Mouse (Mus musculus): ENCODE measurements around the gene Fbf1. TPM values are rescaled to one million over a fixed set of nuclear protein-coding genes. Genes with fewer than 3 reads are reported as not detected.

Gene Fbf1
- polyA plus RNA-seq, 1 experiment = 48.2 TPM

GRCm38 (mm10) chr11:116101931-116102381, 66.0 kb downstream of the Fbf1 start:
- no peak for TF ChIP-seq CTCF (IDR thresholded peaks at IDR 0.05; ENCODE audit: control insufficient read depth, insufficient read depth, insufficient replicate concordance, low read depth, low read length)
- no peak for TF ChIP-seq POLR2A (IDR thresholded peaks at IDR 0.05; ENCODE audit: control insufficient read depth, low read depth, low read length)
- Histone ChIP-seq H3K4me1 (ENCODE audit: control insufficient read depth, insufficient read depth, low read length) (peaks cover 27% of the 10 kb centered on the region), H3K27ac (ENCODE audit: control insufficient read depth, insufficient read depth, low read depth, low read length) (peak overlapping the region; percentile 81), H3K27me3 (ENCODE audit: control insufficient read depth, insufficient read depth, low read length) (no peaks in the 10 kb centered on the region), H3K36me3 (ENCODE audit: control insufficient read depth, insufficient read depth, low read length) (no peaks in the 10 kb centered on the region), H3K4me3 (ENCODE audit: control insufficient read depth, low read depth, low read length) (no peak overlapping the region)

GRCm38 (mm10) chr11:116100839-116101238, 67.1 kb downstream of the Fbf1 start:
- peak overlapping the region; percentile 8 for H3K27ac ChIP-seq (ENCODE audit: control insufficient read depth, insufficient read depth, low read depth, low read length)
- peaks cover 22% of the 10 kb centered on the region for H3K4me1 ChIP-seq (ENCODE audit: control insufficient read depth, insufficient read depth, low read length)
- no peak overlapping the region for H3K4me3 ChIP-seq (ENCODE audit: control insufficient read depth, low read depth, low read length)
- TF ChIP-seq CTCF (IDR thresholded peaks at IDR 0.05; ENCODE audit: control insufficient read depth, insufficient read depth, insufficient replicate concordance, low read depth, low read length) = no peak
- no peaks in the 10 kb centered on the region for H3K27me3 ChIP-seq (ENCODE audit: control insufficient read depth, insufficient read depth, low read length)
- H3K36me3 ChIP-seq (ENCODE audit: control insufficient read depth, insufficient read depth, low read length) = no peaks in the 10 kb centered on the region

- TF ChIP-seq POLR2A (IDR thresholded peaks at IDR 0.05; ENCODE audit: control insufficient read depth, low read depth, low read length) (no peak; the same call in 1 of the 2 replicates), CTCF (IDR thresholded peaks at IDR 0.05; ENCODE audit: control insufficient read depth, insufficient read depth, insufficient replicate concordance, low read depth, low read length) (no peak)
- Histone ChIP-seq H3K27me3 (ENCODE audit: control insufficient read depth, insufficient read depth, low read length) (no peaks in the 10 kb centered on the region), H3K36me3 (ENCODE audit: control insufficient read depth, insufficient read depth, low read length) (no peaks in the 10 kb centered on the region), H3K4me1 (ENCODE audit: control insufficient read depth, insufficient read depth, low read length) (peaks cover 22% of the 10 kb centered on the region), H3K27ac (ENCODE audit: control insufficient read depth, insufficient read depth, low read depth, low read length) (peak overlapping the region; percentile 8), H3K4me3 (ENCODE audit: control insufficient read depth, low read depth, low read length) (no peak overlapping the region)
Observed at GRCm38 (mm10) chr11:116100385-116100784, 67.6 kb downstream of the Fbf1 start.

GRCm38 (mm10) chr11:116099462-116099861, 68.5 kb downstream of the Fbf1 start:
- Histone ChIP-seq H3K4me3 (ENCODE audit: control insufficient read depth, low read depth, low read length) (no peak overlapping the region), H3K36me3 (ENCODE audit: control insufficient read depth, insufficient read depth, low read length) (no peaks in the 10 kb centered on the region), H3K27ac (ENCODE audit: control insufficient read depth, insufficient read depth, low read depth, low read length) (peak overlapping the region; percentile 84), H3K4me1 (ENCODE audit: control insufficient read depth, insufficient read depth, low read length) (peaks cover 22% of the 10 kb centered on the region), H3K27me3 (ENCODE audit: control insufficient read depth, insufficient read depth, low read length) (no peaks in the 10 kb centered on the region)
- TF ChIP-seq CTCF (IDR thresholded peaks at IDR 0.05; ENCODE audit: control insufficient read depth, insufficient read depth, insufficient replicate concordance, low read depth, low read length) (no peak), POLR2A (IDR thresholded peaks at IDR 0.05; ENCODE audit: control insufficient read depth, low read depth, low read length) (no peak)

GRCm38 (mm10) chr11:116098711-116099460, 69.1 kb downstream of the Fbf1 start:
- no peaks in the 10 kb centered on the region for H3K27me3 ChIP-seq (ENCODE audit: control insufficient read depth, insufficient read depth, low read length)
- H3K4me3 ChIP-seq (ENCODE audit: control insufficient read depth, low read depth, low read length) = no peak overlapping the region
- no peaks in the 10 kb centered on the region for H3K36me3 ChIP-seq (ENCODE audit: control insufficient read depth, insufficient read depth, low read length)
- H3K4me1 ChIP-seq (ENCODE audit: control insufficient read depth, insufficient read depth, low read length) = peaks cover 16% of the 10 kb centered on the region
- peak overlapping the region; percentile 84 for H3K27ac ChIP-seq (ENCODE audit: control insufficient read depth, insufficient read depth, low read depth, low read length)
- TF ChIP-seq POLR2A (IDR thresholded peaks at IDR 0.05; ENCODE audit: control insufficient read depth, low read depth, low read length) (peak; percentile 27; the same call in 1 of the 2 replicates), CTCF (IDR thresholded peaks at IDR 0.05; ENCODE audit: control insufficient read depth, insufficient read depth, insufficient replicate concordance, low read depth, low read length) (no peak)

GRCm38 (mm10) chr11:116096213-116097108, 71.5 kb downstream of the Fbf1 start:
- TF ChIP-seq POLR2A (IDR thresholded peaks at IDR 0.05; ENCODE audit: control insufficient read depth, low read depth, low read length) (no peak), CTCF (IDR thresholded peaks at IDR 0.05; ENCODE audit: control insufficient read depth, insufficient read depth, insufficient replicate concordance, low read depth, low read length) (peak; percentile 60; the same call in 1 of the 2 replicates)
- H3K27me3 ChIP-seq (ENCODE audit: control insufficient read depth, insufficient read depth, low read length) = no peaks in the 10 kb centered on the region
- no peak overlapping the region for H3K27ac ChIP-seq (ENCODE audit: control insufficient read depth, insufficient read depth, low read depth, low read length)
- H3K4me1 ChIP-seq (ENCODE audit: control insufficient read depth, insufficient read depth, low read length) = peaks cover 12% of the 10 kb centered on the region
- no peak overlapping the region for H3K4me3 ChIP-seq (ENCODE audit: control insufficient read depth, low read depth, low read length)
- H3K36me3 ChIP-seq (ENCODE audit: control insufficient read depth, insufficient read depth, low read length) = no peaks in the 10 kb centered on the region

GRCm38 (mm10) chr11:116095573-116095972, 72.4 kb downstream of the Fbf1 start:
- H3K27ac ChIP-seq (ENCODE audit: control insufficient read depth, insufficient read depth, low read depth, low read length) = peak overlapping the region; percentile 79
- no peak for TF ChIP-seq CTCF (IDR thresholded peaks at IDR 0.05; ENCODE audit: control insufficient read depth, insufficient read depth, insufficient replicate concordance, low read depth, low read length)
- TF ChIP-seq POLR2A (IDR thresholded peaks at IDR 0.05; ENCODE audit: control insufficient read depth, low read depth, low read length) = no peak

More at GRCm38 (mm10) chr11:116095573-116095972, 72.4 kb downstream of the Fbf1 start:
- H3K36me3 ChIP-seq (ENCODE audit: control insufficient read depth, insufficient read depth, low read length) = no peaks in the 10 kb centered on the region
- peaks cover 10% of the 10 kb centered on the region for H3K4me1 ChIP-seq (ENCODE audit: control insufficient read depth, insufficient read depth, low read length)
- H3K27me3 ChIP-seq (ENCODE audit: control insufficient read depth, insufficient read depth, low read length) = no peaks in the 10 kb centered on the region
- no peak overlapping the region for H3K4me3 ChIP-seq (ENCODE audit: control insufficient read depth, low read depth, low read length)
